Mouse (Mus musculus): Measurements from ENCODE around the gene Tmem208. TPM values are rescaled to one million over a fixed set of nuclear protein-coding genes. Genes with fewer than 3 reads are reported as not detected.

Gene Tmem208
- polyA plus RNA-seq, 1 experiment from 2014 or later = 129 TPM

DNA sequence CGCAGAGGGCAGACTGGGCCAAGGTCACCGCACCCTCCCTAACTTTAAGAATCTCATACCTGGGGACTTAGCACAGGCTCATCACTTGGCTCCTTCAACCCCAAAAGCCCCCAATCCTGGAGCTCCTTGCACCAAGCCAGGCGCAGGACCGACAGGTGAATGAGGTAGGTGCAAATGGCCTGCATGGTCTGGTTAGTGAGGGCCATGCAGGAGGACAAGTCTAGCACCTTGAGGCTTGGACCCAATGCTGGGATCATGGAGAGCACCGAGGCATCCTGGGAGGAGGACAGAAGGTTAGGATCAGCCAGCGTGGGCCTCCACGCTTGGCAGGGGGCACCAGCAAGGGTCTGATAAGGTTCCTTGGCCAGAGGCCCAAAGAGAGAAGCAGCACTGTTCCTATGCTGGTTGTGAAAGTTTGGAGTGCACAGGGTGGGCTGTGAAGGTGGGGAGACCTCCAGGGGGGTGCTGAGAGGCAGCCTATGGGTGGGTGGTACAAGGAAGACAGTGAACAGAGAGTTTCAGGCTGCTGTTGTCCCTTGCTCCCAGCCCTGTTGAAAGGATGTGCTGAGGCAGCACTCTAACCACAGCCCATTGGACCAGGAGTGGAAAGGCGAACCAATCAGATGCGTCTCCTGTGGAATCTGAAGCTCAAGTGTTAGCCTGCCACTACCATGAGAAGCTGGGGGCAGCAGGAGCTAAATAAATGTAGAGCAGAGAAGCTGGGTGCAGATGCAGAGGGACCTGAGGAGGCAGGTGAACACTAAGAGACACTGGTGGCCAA is 12.3 kb upstream of the Tmem208 start:
- H3K9ac ChIP-seq = no peak overlapping the region
- 85% methylated on average over 9 of the region's 9 CpGs for WGBS
- ATAC-seq (ENCODE audit: insufficient number of reproducible peaks, low FRiP score, low TSS enrichment, low read depth) = no peak
- no peaks in the 10 kb centered on the region for H3K4me1 ChIP-seq
- H3K4me3 ChIP-seq = no peak overlapping the region
- H3K36me3 ChIP-seq = peaks cover 91% of the 10 kb centered on the region
- no peaks in the 10 kb centered on the region for H3K27me3 ChIP-seq
- H3K27ac ChIP-seq = no peak overlapping the region
- H3K4me2 ChIP-seq = no peak overlapping the region
- no peaks in the 10 kb centered on the region for H3K9me3 ChIP-seq

GRCm38 (mm10) chr8:105315073-105315769 is 10.9 kb upstream of the Tmem208 start:
- peaks cover 92% of the 10 kb centered on the region for H3K36me3 ChIP-seq
- no peak for ATAC-seq (ENCODE audit: insufficient number of reproducible peaks, low FRiP score, low TSS enrichment, low read depth)
- H3K4me1 ChIP-seq = no peaks in the 10 kb centered on the region
- H3K4me3 ChIP-seq = no peak overlapping the region
- WGBS = 84% methylated on average over 18 of the region's 18 CpGs
- H3K9ac ChIP-seq = no peak overlapping the region
- H3K4me2 ChIP-seq = no peak overlapping the region
- H3K27ac ChIP-seq = no peak overlapping the region
- H3K27me3 ChIP-seq = no peaks in the 10 kb centered on the region
- no peaks in the 10 kb centered on the region for H3K9me3 ChIP-seq

DNA sequence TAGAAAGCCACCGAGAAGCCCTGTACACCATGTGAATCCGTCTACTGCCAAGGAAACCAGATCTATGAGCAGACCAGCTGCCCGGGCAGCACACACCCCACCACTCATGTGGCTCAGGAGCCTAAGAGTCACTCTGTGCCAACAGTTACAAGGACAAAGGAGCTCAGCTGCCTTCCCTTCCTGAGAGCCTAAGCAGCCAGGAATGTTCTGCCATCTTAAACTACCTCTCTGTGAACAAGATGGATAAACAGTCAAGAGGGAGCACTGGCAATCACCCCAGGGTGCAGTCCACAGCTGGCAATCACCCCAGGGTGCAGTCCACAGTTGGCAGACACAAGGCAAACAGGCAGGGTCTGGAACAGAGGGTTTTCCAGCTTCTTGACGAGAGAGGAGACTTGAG is 8.2 kb upstream of the Tmem208 start:
- Histone ChIP-seq H3K4me1 (no peaks in the 10 kb centered on the region), H3K4me2 (no peak overlapping the region), H3K36me3 (peaks cover 75% of the 10 kb centered on the region), H3K9me3 (no peaks in the 10 kb centered on the region), H3K27ac (no peak overlapping the region), H3K4me3 (no peak overlapping the region), H3K9ac (no peak overlapping the region), H3K27me3 (no peaks in the 10 kb centered on the region)
- WGBS = 91% methylated on average over 4 of the region's 4 CpGs
- no peak for ATAC-seq (ENCODE audit: insufficient number of reproducible peaks, low FRiP score, low TSS enrichment, low read depth)

GRCm38 (mm10) chr8:105318662-105319190 is 7.4 kb upstream of the Tmem208 start:
- 77% methylated on average over 11 of the region's 11 CpGs for WGBS
- H3K4me3 ChIP-seq = no peak overlapping the region
- H3K27ac ChIP-seq = no peak overlapping the region
- peaks cover 69% of the 10 kb centered on the region for H3K36me3 ChIP-seq
- no peak overlapping the region for H3K9ac ChIP-seq
- H3K27me3 ChIP-seq = no peaks in the 10 kb centered on the region
- H3K4me1 ChIP-seq = no peaks in the 10 kb centered on the region
- H3K4me2 ChIP-seq = no peak overlapping the region
- no peaks in the 10 kb centered on the region for H3K9me3 ChIP-seq
- ATAC-seq (ENCODE audit: insufficient number of reproducible peaks, low FRiP score, low TSS enrichment, low read depth) = no peak

- Histone ChIP-seq H3K27ac (no peak overlapping the region), H3K27me3 (no peaks in the 10 kb centered on the region), H3K4me1 (peaks cover 21% of the 10 kb centered on the region), H3K9me3 (no peaks in the 10 kb centered on the region), H3K9ac (no peak overlapping the region), H3K4me3 (no peak overlapping the region), H3K36me3 (peaks cover 33% of the 10 kb centered on the region), H3K4me2 (no peak overlapping the region)
- WGBS = 87% methylated on average over 4 of the region's 4 CpGs
- ATAC-seq (ENCODE audit: insufficient number of reproducible peaks, low FRiP score, low TSS enrichment, low read depth) = no peak
Observed at GRCm38 (mm10) chr8:105323183-105323582, 3.0 kb upstream of the Tmem208 start.

- peaks cover 24% of the 10 kb centered on the region for H3K4me1 ChIP-seq
- H3K4me3 ChIP-seq = peak overlapping the region; percentile 73
- no peaks in the 10 kb centered on the region for H3K9me3 ChIP-seq
- H3K9ac ChIP-seq = peak overlapping the region; percentile 87
- no peak; the same call in 1 of the 2 replicates for ATAC-seq (ENCODE audit: insufficient number of reproducible peaks, low FRiP score, low TSS enrichment, low read depth)
- H3K4me2 ChIP-seq = peak overlapping the region; percentile 79
- H3K36me3 ChIP-seq = peaks cover 37% of the 10 kb centered on the region
- peak overlapping the region; percentile 84 for H3K27ac ChIP-seq
- no peaks in the 10 kb centered on the region for H3K27me3 ChIP-seq
- 0% methylated on average over 12 of the region's 12 CpGs for WGBS
Observed at GRCm38 (mm10) chr8:105325641-105326093, 487 bp upstream of the Tmem208 start.

GRCm38 (mm10) chr8:105326968-105327367 is 814 bp downstream of the Tmem208 start:
- peak overlapping the region; percentile 50 for H3K9ac ChIP-seq
- H3K4me1 ChIP-seq = peaks cover 24% of the 10 kb centered on the region
- H3K36me3 ChIP-seq = peaks cover 50% of the 10 kb centered on the region
- peak overlapping the region; percentile 73 for H3K4me3 ChIP-seq
- peak overlapping the region; percentile 75 for H3K4me2 ChIP-seq
- no peaks in the 10 kb centered on the region for H3K27me3 ChIP-seq
- no peak for ATAC-seq (ENCODE audit: insufficient number of reproducible peaks, low FRiP score, low TSS enrichment, low read depth)
- H3K9me3 ChIP-seq = no peaks in the 10 kb centered on the region
- 35% methylated on average over 6 of the region's 6 CpGs for WGBS
- H3K27ac ChIP-seq = peak overlapping the region; percentile 84; the same call in 1 of the 2 replicates

- no peak for ATAC-seq (ENCODE audit: insufficient number of reproducible peaks, low FRiP score, low TSS enrichment, low read depth)
- Histone ChIP-seq H3K36me3 (peaks cover 73% of the 10 kb centered on the region), H3K4me2 (no peak overlapping the region), H3K4me3 (no peak overlapping the region), H3K9me3 (no peaks in the 10 kb centered on the region), H3K4me1 (peaks cover 17% of the 10 kb centered on the region), H3K9ac (no peak overlapping the region), H3K27ac (no peak overlapping the region), H3K27me3 (no peaks in the 10 kb centered on the region)
- WGBS = 96% methylated on average over 12 of the region's 12 CpGs
Observed at GRCm38 (mm10) chr8:105330325-105330724, 4.2 kb downstream of the Tmem208 start.

GRCm38 (mm10) chr8:105331469-105331868 is 5.3 kb downstream of the Tmem208 start:
- no peak overlapping the region for H3K4me3 ChIP-seq
- 94% methylated on average over 22 of the region's 22 CpGs for WGBS
- H3K4me1 ChIP-seq = peaks cover 15% of the 10 kb centered on the region
- no peak for ATAC-seq (ENCODE audit: insufficient number of reproducible peaks, low FRiP score, low TSS enrichment, low read depth)
- no peak overlapping the region for H3K4me2 ChIP-seq
- no peak overlapping the region for H3K9ac ChIP-seq
- no peaks in the 10 kb centered on the region for H3K9me3 ChIP-seq
- peaks cover 84% of the 10 kb centered on the region for H3K36me3 ChIP-seq
- no peaks in the 10 kb centered on the region for H3K27me3 ChIP-seq
- no peak overlapping the region for H3K27ac ChIP-seq

GRCm38 (mm10) chr8:105331931-105332330 is 5.8 kb downstream of the Tmem208 start:
- Histone ChIP-seq H3K9ac (no peak overlapping the region), H3K4me3 (no peak overlapping the region), H3K4me1 (peaks cover 14% of the 10 kb centered on the region), H3K27me3 (no peaks in the 10 kb centered on the region), H3K36me3 (peaks cover 89% of the 10 kb centered on the region), H3K27ac (no peak overlapping the region), H3K4me2 (no peak overlapping the region), H3K9me3 (no peaks in the 10 kb centered on the region)
- WGBS = 94% methylated on average over 9 of the region's 9 CpGs
- no peak for ATAC-seq (ENCODE audit: insufficient number of reproducible peaks, low FRiP score, low TSS enrichment, low read depth)

DNA sequence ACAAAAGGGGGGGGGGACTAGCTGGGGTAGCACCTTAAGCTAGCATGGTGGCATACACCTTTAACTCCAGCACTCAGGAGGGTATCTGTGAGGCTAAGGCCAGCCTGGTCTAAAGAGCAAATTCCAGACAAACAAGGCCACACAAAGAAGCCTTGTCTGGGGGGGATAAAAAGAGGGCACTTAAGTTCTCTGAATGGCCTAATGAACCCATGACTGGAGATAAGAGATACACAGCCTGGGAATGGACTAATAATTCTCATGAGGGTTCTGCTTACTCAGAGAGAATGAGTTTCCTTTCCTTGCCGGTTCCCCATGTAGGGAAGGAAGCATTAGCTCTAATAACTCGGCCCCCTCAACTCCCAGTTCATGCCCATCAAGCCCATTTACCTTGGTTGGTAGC is 6.4 kb downstream of the Tmem208 start:
- no peak for ATAC-seq (ENCODE audit: insufficient number of reproducible peaks, low FRiP score, low TSS enrichment, low read depth)
- Histone ChIP-seq H3K4me3 (no peak overlapping the region), H3K27me3 (no peaks in the 10 kb centered on the region), H3K9me3 (no peaks in the 10 kb centered on the region), H3K9ac (no peak overlapping the region), H3K4me2 (no peak overlapping the region), H3K4me1 (peaks cover 8% of the 10 kb centered on the region), H3K36me3 (peaks cover 93% of the 10 kb centered on the region), H3K27ac (no peak overlapping the region)
- WGBS = 80% methylated on average over 2 of the region's 2 CpGs

Data from limb, embryonic 15.5 days (tissue).